Mouse (Mus musculus): ENCODE measurements at regions not wholly inside any gene's neighbourhood (a gene's known extent, or its start where the extent isn't known, plus 50 kb on each side); places are given as distances from the start of the nearest gene placed in this dataset.

DNA sequence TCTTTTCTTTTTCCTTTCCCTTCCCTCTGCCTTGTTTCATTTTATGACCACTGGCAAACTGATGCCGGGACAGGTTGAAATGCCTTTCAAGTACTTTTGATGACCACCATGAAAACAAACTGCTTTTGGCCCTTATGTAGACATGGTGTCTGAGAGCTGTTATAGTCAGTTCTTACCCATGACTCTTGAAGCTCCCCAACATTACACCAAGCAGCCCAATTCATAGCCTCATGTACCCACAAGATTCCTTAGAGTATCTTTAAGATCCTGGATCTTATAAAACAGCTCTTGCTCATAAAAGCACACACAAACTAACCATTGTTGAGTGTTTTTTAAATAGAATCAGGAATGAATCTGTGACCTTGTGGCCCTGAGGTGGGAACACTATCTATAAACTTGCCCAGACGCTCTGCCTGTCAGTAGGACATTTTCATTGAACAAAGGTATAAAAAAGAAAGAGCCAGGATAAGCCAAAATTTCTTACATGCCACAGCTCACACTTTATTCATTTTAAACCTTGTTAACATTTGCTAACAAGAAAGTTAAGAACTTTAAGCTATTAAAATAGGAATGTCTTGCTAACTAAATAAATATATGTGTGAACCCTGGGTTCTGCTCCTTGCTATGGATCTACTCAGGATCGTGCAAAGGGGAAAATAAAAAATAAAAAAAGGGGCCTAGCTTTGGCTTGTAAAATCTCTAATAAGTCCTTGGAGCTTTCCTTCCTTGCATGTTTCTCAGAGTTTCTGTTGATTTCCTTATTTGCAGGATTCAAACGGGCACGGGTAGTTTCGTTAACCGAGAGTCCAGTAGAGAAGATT lies 375.9 kb upstream of the Btbd3 start:
- 42% methylated on average over 7 of the region's 7 CpGs for WGBS (ENCODE audit: insufficient replicate concordance)
- H3K9me3 ChIP-seq (replicated peaks), result no peaks in the 10 kb centered on the region
- no peaks in the 10 kb centered on the region for H3K27me3 ChIP-seq (replicated peaks)
- H3K9ac ChIP-seq, result no peak overlapping the region
- H3K4me3 ChIP-seq, result no peak overlapping the region
- H3K4me1 ChIP-seq, result no peaks in the 10 kb centered on the region
- no peak overlapping the region for H3K4me2 ChIP-seq
- ATAC-seq, result no peak
- H3K36me3 ChIP-seq, result no peaks in the 10 kb centered on the region
- H3K27ac ChIP-seq, result no peak overlapping the region

DNA sequence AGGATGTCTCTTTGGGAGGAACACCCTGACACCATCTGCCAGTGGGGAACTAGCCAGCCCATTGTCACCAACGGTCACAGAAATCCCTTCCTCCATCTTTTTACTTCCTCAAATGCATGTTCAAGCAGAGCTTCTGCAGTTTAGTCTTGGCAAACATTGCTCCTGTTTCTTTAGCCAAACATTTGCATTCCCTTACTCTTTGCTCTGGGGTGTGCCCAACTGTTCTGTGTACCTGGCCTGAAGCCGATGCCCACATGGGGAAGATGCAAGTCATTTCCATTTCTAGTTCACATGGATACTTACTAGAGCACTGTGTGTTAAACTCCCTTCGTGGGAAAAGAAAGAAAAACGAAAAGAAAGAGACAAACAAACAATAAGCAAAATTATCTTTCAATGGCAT lies 386.7 kb upstream of the Btbd3 start:
- H3K4me3 ChIP-seq, result no peak overlapping the region
- no peak overlapping the region for H3K27ac ChIP-seq
- no peak overlapping the region for H3K9ac ChIP-seq
- H3K4me1 ChIP-seq, result no peaks in the 10 kb centered on the region
- no peaks in the 10 kb centered on the region for H3K27me3 ChIP-seq (replicated peaks)
- no peak for ATAC-seq
- no peak overlapping the region for H3K4me2 ChIP-seq
- no peaks in the 10 kb centered on the region for H3K9me3 ChIP-seq (replicated peaks)
- WGBS (ENCODE audit: insufficient replicate concordance), result 53% methylated on average over 4 of the region's 4 CpGs
- H3K36me3 ChIP-seq, result no peaks in the 10 kb centered on the region

DNA sequence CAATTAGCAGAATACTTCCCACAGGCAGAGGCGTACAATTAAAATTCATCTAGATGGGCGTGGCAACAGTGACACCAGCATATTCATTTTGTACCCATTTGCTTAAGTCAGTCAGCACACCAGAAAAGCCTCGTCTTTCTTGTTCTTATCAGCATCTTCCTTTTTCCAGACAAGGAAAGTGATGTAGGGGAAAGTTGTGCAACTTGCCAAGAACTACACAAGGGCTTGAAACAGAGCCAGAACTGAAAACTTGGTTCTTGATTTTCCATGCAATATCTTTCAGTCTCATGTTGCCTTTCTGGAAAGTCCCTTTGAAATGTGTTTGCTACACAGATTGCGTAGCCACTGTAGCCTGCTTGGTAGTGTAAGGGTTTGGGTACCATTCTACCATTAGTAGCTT lies 401.9 kb upstream of the Btbd3 start:
- WGBS (ENCODE audit: insufficient replicate concordance), result 62% methylated on average over 4 of the region's 4 CpGs
- ATAC-seq, result no peak
- H3K27ac ChIP-seq, result no peak overlapping the region
- H3K4me2 ChIP-seq, result no peak overlapping the region
- H3K9me3 ChIP-seq (replicated peaks), result no peaks in the 10 kb centered on the region
- H3K4me3 ChIP-seq, result no peak overlapping the region
- H3K9ac ChIP-seq, result no peak overlapping the region
- H3K4me1 ChIP-seq, result no peaks in the 10 kb centered on the region
- H3K36me3 ChIP-seq, result no peaks in the 10 kb centered on the region
- no peaks in the 10 kb centered on the region for H3K27me3 ChIP-seq (replicated peaks)

DNA sequence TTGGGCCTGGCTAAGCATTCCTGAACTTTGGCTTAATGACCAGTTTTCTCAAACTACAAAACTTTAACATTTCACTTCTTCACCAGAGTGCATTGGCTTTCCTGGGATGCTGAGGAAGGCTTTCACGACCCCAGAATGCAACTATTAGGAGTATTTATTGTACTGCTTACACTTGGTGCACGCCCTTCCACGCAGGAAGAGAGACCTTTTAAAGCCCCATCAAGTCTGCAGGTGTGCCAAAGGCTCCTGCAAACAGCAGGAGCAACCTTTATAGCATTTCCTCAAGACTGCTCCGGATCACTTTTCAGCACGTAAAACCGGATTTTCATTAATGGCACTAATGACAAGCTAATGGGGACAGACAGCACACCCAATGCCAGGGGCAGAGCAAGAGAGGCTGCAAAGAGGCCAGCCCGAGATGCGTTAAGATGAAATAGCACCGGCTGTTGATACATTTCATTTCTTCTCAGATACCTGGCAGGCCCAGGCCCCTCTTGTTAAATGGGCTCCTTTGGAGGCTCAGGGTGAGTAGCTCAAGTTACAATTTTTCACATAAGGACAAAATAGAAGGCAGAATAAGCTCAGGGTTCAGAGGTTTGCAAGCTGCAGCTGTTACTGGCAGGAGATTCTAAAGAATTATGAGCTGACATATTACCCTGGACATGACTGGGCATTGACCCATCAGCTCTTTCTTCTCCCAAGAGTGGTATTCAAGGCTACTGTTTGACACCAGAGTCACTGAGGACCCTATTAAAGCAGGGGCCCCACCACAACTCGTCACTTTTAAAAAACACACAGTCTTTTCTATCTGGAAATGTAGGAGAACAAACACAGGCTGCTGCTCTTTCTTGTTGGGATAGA lies 402.7 kb upstream of the Btbd3 start:
- Histone ChIP-seq H3K9me3 (replicated peaks) (no peaks in the 10 kb centered on the region), H3K27ac (no peak overlapping the region), H3K9ac (no peak overlapping the region), H3K4me1 (no peaks in the 10 kb centered on the region), H3K36me3 (no peaks in the 10 kb centered on the region), H3K4me3 (no peak overlapping the region), H3K4me2 (no peak overlapping the region), H3K27me3 (replicated peaks) (no peaks in the 10 kb centered on the region)
- ATAC-seq, result no peak
- 74% methylated on average over 10 of the region's 10 CpGs for WGBS (ENCODE audit: insufficient replicate concordance)

DNA sequence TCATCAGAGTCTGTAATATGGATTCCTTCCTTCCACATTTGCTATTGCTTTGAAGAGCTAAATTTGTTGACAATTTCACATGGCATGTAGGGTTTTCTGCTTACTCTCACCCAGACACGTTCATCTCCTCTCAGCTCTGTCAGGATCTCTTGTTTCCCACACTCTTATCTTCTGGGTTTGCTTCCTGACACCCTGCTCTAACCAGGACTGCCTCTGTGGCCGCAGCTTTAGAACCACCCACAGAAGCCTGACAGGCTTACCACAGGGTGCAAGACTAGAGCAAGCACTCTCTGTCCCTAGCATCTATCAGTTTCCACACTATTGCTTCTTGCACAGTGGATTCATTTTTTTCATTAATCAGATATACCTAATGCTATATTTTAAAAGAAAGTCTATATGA lies 408.5 kb upstream of the Btbd3 start:
- H3K36me3 ChIP-seq, result no peaks in the 10 kb centered on the region
- no peak overlapping the region for H3K9ac ChIP-seq
- no peak overlapping the region for H3K27ac ChIP-seq
- no peaks in the 10 kb centered on the region for H3K9me3 ChIP-seq (replicated peaks)
- no peaks in the 10 kb centered on the region for H3K4me1 ChIP-seq
- H3K4me3 ChIP-seq, result no peak overlapping the region
- 9% methylated on average over 2 of the region's 2 CpGs for WGBS (ENCODE audit: insufficient replicate concordance)
- no peaks in the 10 kb centered on the region for H3K27me3 ChIP-seq (replicated peaks)
- no peak for ATAC-seq
- H3K4me2 ChIP-seq, result no peak overlapping the region

DNA sequence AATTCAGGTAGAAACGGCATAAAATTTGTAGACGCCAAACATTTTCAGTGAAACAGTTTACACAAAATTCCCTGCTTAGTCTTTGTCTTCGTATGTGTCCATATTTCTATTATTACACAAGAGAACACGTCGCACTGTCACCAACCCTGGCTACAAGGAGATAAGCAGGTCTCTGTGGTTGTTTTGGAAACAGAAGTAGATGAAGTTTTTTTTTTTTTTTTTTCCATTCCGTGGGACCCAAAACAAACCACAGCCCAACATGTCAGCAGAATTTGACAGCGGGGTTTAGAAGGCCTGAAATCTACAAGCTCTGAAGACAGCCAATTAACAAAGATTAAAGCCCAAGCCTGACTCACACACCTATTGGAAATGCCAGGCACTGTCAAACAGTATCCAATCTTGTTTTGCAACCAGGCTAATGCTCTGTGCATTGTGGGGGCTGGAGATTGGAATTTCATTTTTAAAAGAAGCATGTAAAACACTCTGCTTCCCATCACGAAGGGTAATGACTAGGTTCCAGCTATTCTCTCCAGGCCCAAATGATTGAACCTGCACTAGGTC lies 428.5 kb upstream of the Btbd3 start:
- H3K9ac ChIP-seq, result no peak overlapping the region
- no peaks in the 10 kb centered on the region for H3K27me3 ChIP-seq (replicated peaks)
- no peak overlapping the region for H3K27ac ChIP-seq
- no peaks in the 10 kb centered on the region for H3K9me3 ChIP-seq (replicated peaks)
- 24% methylated on average over 8 of the region's 8 CpGs for WGBS (ENCODE audit: insufficient replicate concordance)
- no peak for ATAC-seq
- no peak overlapping the region for H3K4me2 ChIP-seq
- H3K4me1 ChIP-seq, result no peaks in the 10 kb centered on the region
- no peaks in the 10 kb centered on the region for H3K36me3 ChIP-seq
- no peak overlapping the region for H3K4me3 ChIP-seq

DNA sequence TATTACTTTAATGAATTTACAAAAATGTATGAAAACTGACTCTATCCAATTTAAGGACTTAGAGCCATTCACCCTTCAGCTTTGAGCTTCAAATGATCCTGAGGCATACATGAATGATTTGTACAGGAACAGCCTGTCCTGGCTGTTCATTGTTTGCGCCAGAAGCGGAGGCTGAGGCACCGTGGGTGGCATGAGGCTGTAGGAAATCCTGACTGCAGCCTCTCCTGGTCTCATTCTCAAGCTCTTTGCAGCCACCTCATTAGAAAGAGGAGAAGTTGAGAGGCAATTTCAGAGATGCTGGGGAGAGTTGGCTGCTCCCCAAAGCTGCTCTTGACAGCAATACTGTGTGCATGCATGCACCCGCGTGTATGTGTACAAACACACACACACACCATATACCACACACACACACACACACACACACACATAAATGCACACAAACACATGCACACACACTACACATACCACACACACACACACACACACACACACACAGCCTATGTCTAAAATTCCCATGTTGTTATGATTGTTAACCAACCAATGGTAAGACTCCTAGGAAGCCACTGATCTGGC lies 434.9 kb upstream of the Btbd3 start:
- no peak for ATAC-seq
- Histone ChIP-seq H3K36me3 (no peaks in the 10 kb centered on the region), H3K4me1 (no peaks in the 10 kb centered on the region), H3K4me2 (no peak overlapping the region), H3K9me3 (replicated peaks) (no peaks in the 10 kb centered on the region), H3K27ac (no peak overlapping the region), H3K4me3 (no peak overlapping the region), H3K27me3 (replicated peaks) (no peaks in the 10 kb centered on the region), H3K9ac (no peak overlapping the region)
- WGBS (ENCODE audit: insufficient replicate concordance), result 80% methylated on average over 5 of the region's 5 CpGs

DNA sequence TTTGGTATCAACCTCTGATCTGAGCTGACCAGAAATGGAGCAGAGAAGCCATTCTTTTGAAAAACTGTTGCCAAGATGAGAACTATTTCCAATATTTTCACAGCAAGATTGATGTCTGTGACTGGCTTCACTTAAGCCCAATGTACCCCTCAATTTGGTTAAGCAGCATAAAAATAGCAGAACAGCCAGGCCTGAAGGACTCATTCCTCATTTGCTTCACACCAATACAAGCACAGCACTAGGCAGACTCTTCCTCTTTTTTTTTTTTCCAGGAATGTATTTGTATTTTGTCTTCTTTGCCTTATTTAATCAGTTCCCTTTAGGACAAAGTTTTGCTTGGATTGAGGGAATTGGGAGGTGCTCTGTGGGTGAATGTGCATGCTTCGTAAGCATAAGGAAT lies 441.4 kb upstream of the Btbd3 start:
- Histone ChIP-seq H3K27me3 (replicated peaks) (no peaks in the 10 kb centered on the region), H3K27ac (no peak overlapping the region), H3K9me3 (replicated peaks) (no peaks in the 10 kb centered on the region), H3K4me1 (no peaks in the 10 kb centered on the region), H3K4me2 (no peak overlapping the region), H3K4me3 (no peak overlapping the region), H3K36me3 (no peaks in the 10 kb centered on the region), H3K9ac (no peak overlapping the region)
- no peak for ATAC-seq
- 81% methylated on average over 1 of the region's 1 CpGs for WGBS (ENCODE audit: insufficient replicate concordance)

DNA sequence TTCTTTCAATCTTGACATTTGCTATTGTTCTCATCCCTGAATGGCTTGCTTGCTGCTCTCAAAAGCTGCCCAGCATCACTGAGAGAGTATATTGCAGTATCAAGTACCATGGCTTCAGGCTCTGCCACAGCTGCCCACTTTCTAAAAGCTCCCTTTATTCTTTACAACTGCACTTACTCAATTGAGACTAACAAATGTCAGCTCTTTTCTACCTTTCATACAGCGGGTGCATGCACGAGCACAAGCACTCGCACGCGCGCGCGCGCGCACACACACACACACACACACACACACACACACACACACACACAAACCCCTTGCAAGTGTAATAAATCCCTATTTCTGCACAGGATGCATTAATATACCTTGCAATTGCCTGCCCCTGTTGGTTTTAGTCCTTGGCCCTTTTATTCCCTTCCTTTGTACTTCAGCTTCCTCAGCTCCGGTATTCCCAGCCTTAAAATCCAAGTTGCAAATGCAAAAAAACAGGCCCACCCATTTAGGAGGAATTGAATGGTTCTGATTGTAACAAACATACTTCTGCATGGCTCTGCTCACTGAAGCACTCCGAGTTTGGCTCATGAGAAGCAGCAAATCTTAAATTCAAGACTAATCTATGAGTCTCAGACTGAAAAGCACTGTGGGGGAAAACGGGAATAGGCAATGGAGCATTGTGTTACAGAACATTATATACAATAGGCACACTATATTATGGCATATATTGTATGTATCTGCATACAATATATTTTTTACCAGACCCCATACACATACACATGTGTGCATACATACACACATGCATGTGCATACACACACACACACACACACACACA lies 447.7 kb upstream of the Btbd3 start:
- Histone ChIP-seq H3K27me3 (replicated peaks) (no peaks in the 10 kb centered on the region), H3K4me2 (no peak overlapping the region), H3K9me3 (replicated peaks) (no peaks in the 10 kb centered on the region), H3K27ac (no peak overlapping the region), H3K9ac (no peak overlapping the region), H3K4me3 (no peak overlapping the region), H3K36me3 (no peaks in the 10 kb centered on the region), H3K4me1 (no peaks in the 10 kb centered on the region)
- WGBS (ENCODE audit: insufficient replicate concordance), result 90% methylated on average over 13 of the region's 13 CpGs
- no peak for ATAC-seq

DNA sequence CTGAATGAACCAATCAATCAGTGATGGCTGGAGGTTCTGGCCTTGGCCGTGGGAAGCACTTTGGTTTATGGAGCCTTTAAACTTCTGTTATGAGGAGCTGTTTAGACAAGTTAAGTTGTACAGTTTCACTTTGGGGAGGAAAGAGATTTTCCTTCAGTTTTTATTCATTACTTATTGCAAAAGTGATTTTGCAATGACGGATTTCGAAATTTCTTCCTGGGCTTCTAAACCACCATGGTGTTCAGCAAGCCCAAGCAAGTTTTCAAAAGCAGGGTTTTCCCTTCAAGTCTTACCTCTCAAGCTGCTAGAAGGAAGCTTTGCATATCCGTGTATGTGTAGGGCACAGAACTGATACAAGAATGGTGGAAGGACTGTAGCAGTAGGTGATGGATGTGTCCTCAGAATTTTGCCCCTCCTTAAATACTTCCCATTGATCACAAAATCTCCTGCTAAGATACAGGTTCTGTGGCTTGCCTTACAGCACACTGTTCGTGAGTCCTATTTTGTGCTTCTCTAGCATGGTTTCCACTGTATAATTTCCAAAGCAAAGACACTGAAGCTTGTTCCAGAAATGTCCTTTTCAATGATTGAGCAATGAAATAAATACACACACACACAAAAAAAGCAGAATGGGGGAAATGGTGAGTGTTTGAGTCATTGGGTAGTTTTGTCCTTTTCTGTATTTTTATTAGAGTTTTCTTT lies 448.6 kb upstream of the Btbd3 start:
- H3K9me3 ChIP-seq (replicated peaks), result no peaks in the 10 kb centered on the region
- WGBS (ENCODE audit: insufficient replicate concordance), result 54% methylated on average over 5 of the region's 5 CpGs
- no peak for ATAC-seq

DNA sequence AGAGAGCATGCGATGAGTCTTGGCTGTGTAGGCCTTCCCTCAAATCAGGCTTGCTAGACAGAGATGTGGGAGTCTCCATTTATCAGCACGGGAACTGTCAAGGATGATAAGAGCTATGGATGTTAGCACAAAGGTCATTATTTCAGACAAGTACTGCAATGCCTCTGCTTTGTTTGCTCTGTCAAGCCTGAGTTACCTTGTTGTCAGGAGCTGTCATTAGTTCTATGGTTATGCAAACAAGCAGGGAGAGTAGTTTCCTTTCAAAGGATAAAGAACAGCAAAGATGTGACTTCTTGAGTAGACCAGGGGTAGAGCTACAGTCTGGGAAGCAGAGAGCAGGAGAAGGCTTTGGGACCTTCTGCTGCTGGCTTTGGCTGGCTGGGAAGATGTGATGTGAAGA lies 461.5 kb upstream of the Btbd3 start:
- ATAC-seq, result no peak
- WGBS (ENCODE audit: insufficient replicate concordance), result 57% methylated on average over 2 of the region's 2 CpGs
- no peaks in the 10 kb centered on the region for H3K27me3 ChIP-seq (replicated peaks)

More for the DNA sequence above, 448.6 kb upstream of the Btbd3 start:
- Histone ChIP-seq H3K27me3 (replicated peaks) (no peaks in the 10 kb centered on the region), H3K36me3 (no peaks in the 10 kb centered on the region), H3K9ac (no peak overlapping the region), H3K4me1 (no peaks in the 10 kb centered on the region), H3K4me3 (no peak overlapping the region), H3K27ac (no peak overlapping the region), H3K4me2 (no peak overlapping the region)

More for the DNA sequence above, 461.5 kb upstream of the Btbd3 start:
- no peak overlapping the region for H3K9ac ChIP-seq
- H3K9me3 ChIP-seq (replicated peaks), result no peaks in the 10 kb centered on the region
- no peak overlapping the region for H3K4me2 ChIP-seq
- no peaks in the 10 kb centered on the region for H3K36me3 ChIP-seq
- no peak overlapping the region for H3K27ac ChIP-seq
- H3K4me3 ChIP-seq, result no peak overlapping the region
- H3K4me1 ChIP-seq, result no peaks in the 10 kb centered on the region

Measured in liver, embryonic 12.5 days (tissue).